Mouse (Mus musculus) adrenal gland (tissue): ENCODE data around the gene Olfr684.

ENCODE experiments used
- intact Hi-C: fragments of 180-260 bp; cut with DNase I; formaldehyde crosslinking; loops from one replicate; pipeline ENCODE4 v1.15.1; 2025
- long read RNA-seq, 2 experiments: library from polyadenylated mRNA; unstranded; transcript quantifications; one replicate each; pipeline ENCODE4 v2.0.0; 2020; ENCODE audit warnings: borderline replicate concordance in 1 of 2; ENCODE audit not compliant: insufficient replicate concordance in 1 of 2

The Olfr684 gene
- long read RNA-seq, experiment 1, result 0 reads
- long read RNA-seq, experiment 2, result 0 reads

DNA sequence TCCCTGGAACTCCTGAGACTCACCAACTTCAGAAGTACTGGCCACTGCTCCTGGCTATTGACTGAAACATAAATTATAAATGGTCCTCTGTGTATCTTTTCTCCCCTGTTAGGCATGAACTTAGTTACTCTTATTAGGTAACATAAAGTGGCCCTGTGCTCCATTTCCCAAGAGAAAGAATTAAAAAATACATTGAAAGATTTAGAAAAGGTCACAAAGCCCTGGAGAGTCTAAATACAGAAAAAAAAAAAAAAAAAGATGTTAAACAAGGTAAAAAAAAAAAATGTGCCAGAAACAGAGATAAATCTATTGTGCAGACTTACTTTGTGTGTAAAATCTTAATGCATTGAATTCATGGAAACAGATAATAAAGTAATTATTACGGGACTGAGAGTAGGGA is at the start of gene Olfr684:
TSS of gene Olfr684 (minus strand) at position 101 of the 400 bp plus-strand sequence.
- intact Hi-C loops, result no loop called here

DNA sequence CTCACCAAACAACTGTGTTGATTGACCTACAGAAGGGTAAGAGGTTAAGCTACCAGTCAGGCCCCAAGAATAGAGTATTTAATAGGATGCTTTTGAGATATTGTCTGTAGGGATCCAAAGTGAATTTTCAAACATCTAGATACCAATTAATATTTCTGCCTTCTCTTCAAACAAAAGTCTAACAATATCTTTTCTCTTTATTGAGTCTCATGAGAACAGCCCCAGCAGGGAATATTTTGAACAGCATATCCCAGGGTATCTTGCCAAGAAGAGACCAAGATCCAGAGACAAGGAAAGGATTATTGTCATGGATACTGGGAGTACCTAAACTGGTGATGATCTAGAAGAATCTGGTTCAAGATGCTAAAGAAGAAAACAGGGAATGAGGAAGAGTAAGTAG is 43.9 kb upstream of the Olfr684 start, which contains the start of gene Olfr686:
TSS of gene Olfr686 (minus strand) at position 101 of the 400 bp plus-strand sequence.
- intact Hi-C loops, result no loop called here

DNA sequence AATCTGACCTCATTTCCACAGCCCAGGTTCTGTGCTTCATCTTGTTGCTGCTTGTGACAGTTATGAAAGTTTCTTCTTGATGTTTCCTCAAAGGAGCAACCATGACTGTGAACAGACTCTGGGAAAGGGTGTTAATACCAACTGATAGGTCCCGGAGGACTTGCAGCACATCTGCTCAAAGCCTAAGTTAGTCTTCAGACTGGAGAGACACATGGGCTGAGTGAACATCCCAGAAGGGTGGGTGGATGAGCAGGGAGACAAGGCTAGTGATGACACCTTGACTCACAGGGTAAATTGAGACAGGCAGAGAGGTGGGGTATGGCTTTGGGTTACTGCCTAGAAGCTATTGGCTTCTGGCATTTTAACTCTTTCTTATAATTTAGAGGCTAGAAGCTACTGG is 22.5 kb upstream of the Olfr684 start, which contains the start of gene Olfr685:
TSS of gene Olfr685 (minus strand) at position 101 of the 400 bp plus-strand sequence.
- intact Hi-C loops, result no loop called here

DNA sequence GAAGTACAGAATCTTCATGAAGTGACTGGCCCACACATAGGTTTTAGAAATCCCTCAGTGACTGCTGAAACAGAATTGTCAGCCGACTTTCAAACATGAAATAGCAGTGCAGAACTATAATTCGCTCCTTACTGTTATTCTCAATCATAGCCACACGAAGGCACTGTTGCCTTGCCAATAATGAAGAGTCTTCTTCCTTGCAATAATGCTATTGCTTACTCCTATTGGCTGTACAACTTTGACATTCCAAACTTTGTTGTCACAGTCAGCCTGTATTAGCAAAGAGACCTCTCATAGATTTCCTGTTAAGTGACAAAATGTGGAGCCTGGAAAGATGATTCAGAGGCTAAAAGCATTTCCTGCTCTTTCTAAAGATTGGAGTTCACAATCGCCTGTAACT is 7.3 kb upstream of the Olfr684 start:
- intact Hi-C loops, result loop anchor here (5.0 kb wide), 2 partner anchors 162 to 357 kb away; partner anchors contain the start of gene Olfr690

DNA sequence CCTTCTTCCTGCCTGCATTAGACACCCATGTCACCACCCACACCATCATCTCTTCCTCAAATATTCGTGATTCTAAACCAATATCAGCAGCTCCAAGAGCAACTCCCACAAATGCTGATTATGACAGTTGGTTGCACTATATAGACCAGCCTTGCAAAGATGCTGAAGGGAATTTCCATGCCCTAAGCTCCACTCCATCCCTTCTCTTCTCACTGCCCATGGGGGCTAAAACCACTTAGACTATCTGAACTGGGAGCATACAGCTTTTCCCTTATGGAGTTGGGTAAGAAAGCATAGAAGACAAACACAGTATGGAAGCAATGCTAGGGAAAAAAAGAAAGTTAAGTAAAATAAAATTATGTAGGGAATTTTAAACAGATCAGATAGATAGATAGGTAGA is 16.5 kb downstream of the Olfr684 start, which contains the start of gene Olfr683:
TSS of gene Olfr683 (minus strand) at position 101 of the 400 bp plus-strand sequence.
- intact Hi-C loops, result no loop called here

DNA sequence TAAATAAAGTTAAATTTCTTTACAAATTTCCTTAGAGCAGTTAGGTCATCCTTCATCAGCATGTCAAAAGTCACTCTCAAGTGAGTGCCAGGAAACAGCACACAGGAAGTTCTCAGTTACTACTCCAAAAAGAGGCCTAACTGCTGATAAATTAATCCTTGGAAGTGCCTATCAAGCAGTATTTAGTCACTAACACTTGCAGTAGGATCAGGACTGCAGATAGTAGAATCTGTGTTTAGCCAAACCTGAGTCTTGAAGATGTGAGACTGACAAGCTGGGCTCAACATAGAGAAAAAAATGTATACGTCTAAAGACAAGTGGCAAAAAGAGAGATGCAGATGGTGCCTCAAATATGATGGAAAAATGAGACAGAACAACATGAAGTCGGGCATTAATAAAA is 22.2 kb downstream of the Olfr684 start:
- intact Hi-C loops, result no loop called here

DNA sequence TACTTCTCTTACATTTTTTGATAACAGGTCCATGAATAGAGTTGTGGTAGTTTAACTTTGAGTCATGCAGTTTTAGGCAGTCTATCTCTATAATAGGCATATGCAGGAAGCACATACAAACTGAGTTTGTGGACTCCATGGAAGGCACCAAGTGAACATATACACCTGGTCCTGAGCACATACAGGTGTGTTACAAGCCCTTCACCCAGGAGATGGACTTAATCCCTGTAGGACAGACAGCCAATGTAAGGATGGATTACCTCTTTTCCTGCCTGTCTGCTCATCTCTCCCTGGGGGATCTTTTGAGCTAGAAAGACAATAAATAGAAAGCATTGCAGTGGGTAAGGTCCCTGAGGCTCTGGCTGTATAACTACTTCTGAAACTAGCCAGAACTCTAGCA is 46.9 kb downstream of the Olfr684 start, which contains the start of gene Olfr681:
TSS of gene Olfr681 (plus strand) at position 301 of the 400 bp plus-strand sequence.
- intact Hi-C loops, result no loop called here
